Mouse (Mus musculus) liver, embryonic 14.5 days (tissue): ENCODE measurements at regions not wholly inside any gene's neighbourhood (a gene's known extent, or its start where the extent isn't known, plus 50 kb on each side); places are given as distances from the start of the nearest gene placed in this dataset.

ENCODE experiments used
- ATAC-seq: fragments of 200-750 bp; cut with Nextera tagmentation; 2 replicates; pipeline ENCODE4 v1.8.0; 2017; ENCODE audit warnings: moderate number of reproducible peaks, mild to moderate bottlenecking, moderate library complexity; ENCODE audit not compliant: insufficient read depth
- DNase-seq, 3 experiments: peaks; one replicate each; pipeline ENCODE4 v3.0.0-alpha.2; 2012 to 2013; ENCODE audit warnings: low read depth in 3 of 3, low spot score in 3 of 3
- H3K27ac ChIP-seq: fragments of 300-500 bp; sonication (generic); 2 replicates; pipeline ENCODE4 v1.5.1; 2014; ENCODE audit warnings: moderate library complexity, mild to moderate bottlenecking, control low read depth, inconsistent platforms
- H3K27me3 ChIP-seq: fragments of 300-500 bp; sonication (generic); 2 replicates; pipeline ENCODE4 v1.6.1; 2014; ENCODE audit warnings: mild to moderate bottlenecking, low read length, moderate library complexity; ENCODE audit not compliant: control insufficient read depth, insufficient read depth
- H3K36me3 ChIP-seq: fragments of 300-500 bp; sonication (generic); replicated peaks from 2 replicates; pipeline ENCODE4 v1.6.1; 2014; ENCODE audit warnings: low read depth; ENCODE audit not compliant: control insufficient read depth, insufficient read depth
- H3K4me1 ChIP-seq, 2 experiments: fragments of 200-500 bp in 1 of 2; fragments of 300-500 bp in 1 of 2; sonication (generic) in 1 of 2; replicated peaks; 2 replicates each; pipeline ENCODE4 v1.6.1; 2012 to 2014; ENCODE audit warnings: antibody characterized with exemption in 1 of 2, inconsistent platforms in 1 of 2, low read length in 1 of 2; ENCODE audit not compliant: control insufficient read depth in 2 of 2, insufficient read depth in 2 of 2
- H3K4me2 ChIP-seq: fragments of 300-500 bp; sonication (generic); 2 replicates; pipeline ENCODE4 v1.6.1; 2014; ENCODE audit warnings: low read depth, mild to moderate bottlenecking, control low read depth, moderate library complexity
- H3K4me3 ChIP-seq, 2 experiments: fragments of 200-500 bp in 1 of 2; fragments of 300-500 bp in 1 of 2; sonication (generic) in 1 of 2; 2 replicates each; pipeline ENCODE4 v1.5.1; 2012 to 2014; ENCODE audit warnings: low read depth in 2 of 2, low read length in 2 of 2, mild to moderate bottlenecking in 2 of 2, control low read depth in 1 of 2, inconsistent platforms in 1 of 2, moderate library complexity in 1 of 2; ENCODE audit not compliant: insufficient read depth in 1 of 2
- H3K9ac ChIP-seq: fragments of 300-500 bp; sonication (generic); replicated peaks from 2 replicates; pipeline ENCODE4 v1.6.1; 2014; ENCODE audit warnings: mild to moderate bottlenecking, control low read depth, moderate library complexity
- H3K9me3 ChIP-seq: fragments of 300-500 bp; sonication (generic); 2 replicates; pipeline ENCODE4 v1.6.1; 2016; ENCODE audit warnings: low read length, mixed read lengths; ENCODE audit not compliant: control insufficient read depth
- CTCF ChIP-seq: IDR thresholded peaks from 2 replicates; pipeline ENCODE4 v1.5.1; 2016; ENCODE audit warnings: antibody characterized with exemption, low read depth, control low read depth
- EP300 ChIP-seq: IDR thresholded peaks from 2 replicates; pipeline ENCODE4 v1.6.1; 2016; ENCODE audit warnings: antibody characterized with exemption, low read depth
- WGBS: fragments of 180-500 bp; shearing (Covaris S2); extraction: QIAGEN DNeasy Blood & Tissue Kit; methylation state at CpG from one replicate; pipeline ENCODE4 v1.1.7; 2014; ENCODE audit not compliant: insufficient replicate concordance; 5-methylcytosine and 5-hydroxymethylcytosine counted together

GRCm38 (mm10) chr4:81177443-81178041, 265.1 kb downstream of the Mpdz start:
- ATAC-seq (no peak), DNase-seq (no peak)
- Histone ChIP-seq H3K9me3 (no peaks in the 10 kb centered on the region), H3K27me3 (no peaks in the 10 kb centered on the region), H3K9ac (no peak overlapping the region), H3K36me3 (no peaks in the 10 kb centered on the region), H3K4me2 (no peak overlapping the region), H3K4me1 (no peaks in the 10 kb centered on the region; a peak in 2 of 4 replicates), H3K4me3 (no peak overlapping the region), H3K27ac (no peak overlapping the region)
- TF ChIP-seq EP300 (no peak), CTCF (no peak)
- WGBS = 19% methylated on average over 11 of the region's 11 CpGs

GRCm38 (mm10) chr4:81178047-81178781, 264.4 kb downstream of the Mpdz start:
- H3K36me3 ChIP-seq = no peaks in the 10 kb centered on the region
- H3K27ac ChIP-seq = no peak overlapping the region
- H3K9me3 ChIP-seq = no peaks in the 10 kb centered on the region
- no peak overlapping the region for H3K4me2 ChIP-seq
- no peaks in the 10 kb centered on the region for H3K27me3 ChIP-seq
- H3K4me1 ChIP-seq = no peaks in the 10 kb centered on the region; a peak in 2 of 4 replicates
- no peak overlapping the region for H3K4me3 ChIP-seq
- ATAC-seq = no peak
- DNase-seq = no peak
- 38% methylated on average over 14 of the region's 14 CpGs for WGBS
- no peak overlapping the region for H3K9ac ChIP-seq
- no peak for TF ChIP-seq EP300
- TF ChIP-seq CTCF = no peak

- Histone ChIP-seq H3K4me3 (no peak overlapping the region), H3K9ac (no peak overlapping the region), H3K9me3 (no peaks in the 10 kb centered on the region), H3K27ac (no peak overlapping the region), H3K4me2 (no peak overlapping the region), H3K36me3 (no peaks in the 10 kb centered on the region), H3K4me1 (no peaks in the 10 kb centered on the region; a peak in 2 of 4 replicates), H3K27me3 (no peaks in the 10 kb centered on the region)
- no peak for ATAC-seq
- TF ChIP-seq CTCF (peak; percentile 85), EP300 (no peak)
- 1% methylated on average over 12 of the region's 12 CpGs for WGBS
- DNase-seq = peak; percentile 13 to 14 (median 14)
Observed at GRCm38 (mm10) chr4:81178782-81179135, 263.9 kb downstream of the Mpdz start.

GRCm38 (mm10) chr4:81216123-81216522, 226.5 kb downstream of the Mpdz start:
- Histone ChIP-seq H3K27ac (no peak overlapping the region), H3K27me3 (no peaks in the 10 kb centered on the region), H3K36me3 (no peaks in the 10 kb centered on the region), H3K4me2 (no peak overlapping the region), H3K4me3 (no peak overlapping the region), H3K9ac (no peak overlapping the region), H3K9me3 (no peaks in the 10 kb centered on the region), H3K4me1 (no peaks in the 10 kb centered on the region)
- WGBS = 71% methylated on average over 1 of the region's 1 CpGs
- DNase-seq (no peak), ATAC-seq (no peak)
- no peak for TF ChIP-seq EP300
- no peak for TF ChIP-seq CTCF

GRCm38 (mm10) chr4:81217979-81218378, 224.6 kb downstream of the Mpdz start:
- Histone ChIP-seq H3K27ac (no peak overlapping the region), H3K4me1 (no peaks in the 10 kb centered on the region), H3K36me3 (no peaks in the 10 kb centered on the region), H3K4me2 (no peak overlapping the region), H3K4me3 (no peak overlapping the region), H3K9me3 (no peaks in the 10 kb centered on the region), H3K27me3 (no peaks in the 10 kb centered on the region), H3K9ac (no peak overlapping the region)
- TF ChIP-seq EP300 = no peak
- TF ChIP-seq CTCF = no peak
- 68% methylated on average over 11 of the region's 11 CpGs for WGBS
- ATAC-seq (no peak), DNase-seq (no peak)
